Mouse (Mus musculus) spleen, postnatal 4 days (tissue): Measurements from ENCODE around the gene Ddx18.

Experiments
- DNase-seq, 2 experiments: peaks; one replicate each; pipeline ENCODE4 v3.0.0; 2022; ENCODE audit warnings: low spot score in 2 of 2

Gene Ddx18

GRCm38 (mm10) chr1:121567521-121568489 is at the start of gene Ddx18:
Gene Ddx18 (minus strand): TSS chr1:121567989.
- DNase-seq = peak; percentile 93 to 99

DNA sequence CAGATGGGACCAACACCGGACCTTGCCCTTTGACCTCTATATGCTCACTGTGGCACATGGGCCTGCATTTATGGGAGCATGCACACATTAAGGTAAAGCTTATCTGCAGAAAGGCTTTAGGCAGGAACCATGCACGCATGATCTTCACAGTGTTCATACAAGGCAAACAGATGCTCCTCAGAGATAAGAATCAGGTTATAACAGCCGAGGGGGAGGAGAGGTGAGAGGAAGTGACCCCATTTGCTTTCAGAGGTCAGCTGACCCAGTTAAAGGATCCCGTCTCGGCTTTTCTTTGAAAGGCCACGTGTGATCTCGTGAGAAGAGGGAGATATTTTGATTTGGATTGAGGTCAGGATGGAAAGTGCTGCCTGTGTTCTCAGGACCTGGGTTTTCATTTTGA is 40.2 kb upstream of the Ddx18 start:
- no peak for DNase-seq

GRCm38 (mm10) chr1:121605118-121605517 is 37.3 kb upstream of the Ddx18 start:
- DNase-seq = peak in 1 of 2 experiments; percentile 1

DNA sequence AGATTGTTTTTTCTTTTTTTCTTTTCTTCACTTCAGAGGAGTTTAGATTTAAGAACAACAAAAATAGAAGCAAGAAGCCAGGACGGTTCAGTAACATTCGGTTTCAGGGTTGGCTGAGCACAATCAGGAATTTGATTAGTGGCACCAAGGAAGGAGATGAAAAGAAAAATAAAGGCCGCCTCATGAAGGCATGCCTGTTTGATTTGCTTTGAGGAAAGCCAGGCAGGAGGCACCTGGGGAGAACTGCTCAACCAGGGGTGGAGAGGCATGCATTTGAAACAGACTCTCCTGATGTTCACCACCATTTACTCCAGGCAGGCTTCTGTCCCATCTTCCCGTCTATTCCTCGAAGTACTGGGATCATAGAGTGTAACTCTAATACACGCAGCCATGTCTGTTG is 34.1 kb upstream of the Ddx18 start:
- DNase-seq = no peak

GRCm38 (mm10) chr1:121601084-121601483 is 33.3 kb upstream of the Ddx18 start:
- no peak for DNase-seq

- DNase-seq = no peak
Measured at GRCm38 (mm10) chr1:121598421-121598820, 30.6 kb upstream of the Ddx18 start.

DNA sequence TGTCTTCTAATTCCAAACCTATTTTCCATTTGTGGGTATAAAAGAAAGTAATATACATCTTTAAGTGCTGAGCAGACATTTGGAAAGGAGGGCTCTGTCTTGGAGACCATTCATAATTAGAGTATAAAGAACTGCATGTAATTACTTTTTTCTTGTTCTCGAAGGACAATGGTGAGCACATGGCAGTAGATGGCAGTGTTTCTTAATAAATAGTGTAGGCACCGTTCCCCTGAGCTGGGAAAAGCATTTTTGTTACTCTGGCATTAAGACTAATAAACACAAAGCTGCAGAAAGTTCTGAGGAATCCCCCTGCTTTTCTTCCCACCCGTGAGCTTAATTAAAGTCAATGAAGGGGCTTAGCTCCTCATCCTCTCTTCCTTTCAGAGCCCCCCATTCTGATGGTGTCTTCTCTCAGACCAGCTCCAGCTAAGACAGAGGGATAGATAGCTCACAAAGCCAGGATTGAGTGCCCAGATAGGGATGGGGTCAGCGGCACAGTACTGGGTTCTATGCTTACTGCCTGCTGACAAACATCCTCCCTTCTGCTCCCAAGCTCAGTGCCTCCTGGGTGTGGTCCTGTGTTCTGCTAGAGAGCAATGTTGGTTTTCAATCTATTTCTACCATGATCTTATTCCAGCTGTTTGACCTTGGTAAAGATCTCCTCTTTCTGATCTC is 29.3 kb upstream of the Ddx18 start:
- no peak for DNase-seq

- DNase-seq = no peak
Measured at GRCm38 (mm10) chr1:121584838-121585237, 17.0 kb upstream of the Ddx18 start.

DNA sequence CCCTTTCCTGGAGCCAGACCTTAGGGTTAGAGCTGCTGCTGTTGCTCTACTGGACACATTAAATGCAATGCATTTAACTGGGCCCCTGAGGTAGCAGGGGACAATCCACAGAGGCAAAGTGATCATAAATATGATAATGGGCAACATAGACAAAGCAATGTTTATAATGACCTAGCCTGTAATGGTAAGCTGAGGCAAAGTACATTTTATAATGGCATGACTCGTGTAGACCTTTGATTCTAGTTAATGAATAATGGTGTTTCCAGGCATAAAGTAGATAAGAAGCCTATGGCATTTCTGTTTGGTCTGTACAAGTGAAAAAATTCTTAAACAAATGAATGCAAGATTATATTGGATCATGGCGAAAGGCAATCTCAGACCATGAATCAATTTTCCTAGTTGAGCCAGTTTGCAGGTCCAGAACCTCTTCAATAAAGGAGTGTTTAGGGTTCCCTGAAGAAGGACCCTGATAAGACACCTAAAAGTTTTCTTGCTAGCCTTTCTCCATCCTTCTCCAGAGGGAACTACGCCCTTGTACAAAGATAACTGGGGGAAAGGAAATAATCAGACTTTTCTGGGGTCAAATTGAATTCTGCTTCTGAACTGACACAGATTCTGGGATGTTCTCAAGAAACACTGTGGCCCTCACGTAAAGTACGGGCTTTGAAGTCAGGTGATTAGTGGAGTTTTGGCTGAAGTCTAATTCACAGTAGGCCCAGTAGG is 13.5 kb upstream of the Ddx18 start:
- peak in 1 of 2 experiments; percentile 4 for DNase-seq

GRCm38 (mm10) chr1:121577491-121577890 is 9.7 kb upstream of the Ddx18 start:
- DNase-seq = no peak

DNA sequence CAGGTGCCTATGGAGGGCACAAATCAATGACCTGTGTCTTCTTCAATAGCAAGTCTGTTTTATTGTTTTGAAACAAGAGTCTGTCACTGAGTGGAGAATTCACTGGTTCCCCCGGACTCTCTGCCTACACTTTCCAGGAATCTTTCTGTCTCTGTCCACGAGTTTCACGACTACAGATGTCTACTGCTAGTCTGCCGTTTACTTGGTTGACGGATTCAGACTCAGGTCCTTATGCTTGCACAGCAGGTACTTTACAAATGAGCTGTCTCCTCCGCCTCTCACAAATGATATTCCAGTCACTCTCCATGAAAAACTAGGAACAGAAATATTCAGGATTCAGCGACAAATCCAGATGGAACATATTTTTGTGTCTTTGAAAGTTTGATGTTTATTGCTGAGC is 2.7 kb upstream of the Ddx18 start:
- DNase-seq = no peak

- no peak for DNase-seq
Measured at GRCm38 (mm10) chr1:121557861-121558260, 9.9 kb downstream of the Ddx18 start.

DNA sequence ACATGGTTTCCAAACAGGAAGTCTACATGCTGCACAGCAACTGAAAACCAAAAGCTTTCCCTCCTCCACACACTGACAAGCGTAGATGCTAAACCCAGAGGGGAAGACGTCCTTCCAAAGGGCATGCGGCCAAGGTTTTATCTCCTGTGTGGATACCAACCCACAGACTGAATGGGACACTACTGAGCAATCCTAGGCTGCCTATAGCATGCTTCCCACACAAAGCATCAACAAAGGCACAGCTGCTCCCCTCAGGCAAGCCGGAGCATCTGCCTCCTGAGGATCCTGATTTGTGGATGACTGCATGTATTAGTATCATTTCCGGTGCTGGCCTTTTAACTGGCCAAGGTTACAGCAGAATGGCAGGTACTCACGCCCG is 16.3 kb downstream of the Ddx18 start:
- DNase-seq = no peak

DNA sequence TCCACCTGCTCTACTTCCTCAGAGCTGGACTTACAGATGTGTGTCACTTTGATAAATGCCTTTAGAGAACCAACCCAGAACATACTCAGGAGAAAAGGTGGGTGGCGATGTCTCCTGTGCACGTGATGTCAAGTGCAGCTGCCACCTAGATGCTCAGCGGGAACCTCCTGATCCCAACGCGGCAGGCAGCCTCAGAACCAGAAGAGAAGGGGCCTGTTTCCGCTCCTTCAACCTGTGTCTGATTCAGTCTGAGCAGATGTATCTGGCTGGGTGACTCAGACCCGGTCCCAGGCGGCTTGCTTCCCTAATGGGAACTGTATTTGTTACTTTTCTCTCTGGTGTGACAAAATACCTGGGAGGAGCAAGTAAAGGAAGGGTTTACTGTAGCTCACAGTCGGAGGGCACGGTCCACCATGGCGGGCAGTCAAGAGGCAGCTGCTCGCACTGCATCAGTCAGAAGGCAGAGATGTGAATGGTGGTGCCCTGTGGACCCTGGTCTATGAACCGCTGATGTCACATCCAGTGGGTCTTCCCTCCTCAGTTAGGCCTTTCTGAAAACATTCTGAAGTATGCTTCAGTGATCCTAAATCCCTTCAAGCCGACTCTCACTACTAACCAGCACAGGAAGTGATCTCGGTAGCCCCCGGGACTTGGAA is 16.9 kb downstream of the Ddx18 start:
- no peak for DNase-seq

DNA sequence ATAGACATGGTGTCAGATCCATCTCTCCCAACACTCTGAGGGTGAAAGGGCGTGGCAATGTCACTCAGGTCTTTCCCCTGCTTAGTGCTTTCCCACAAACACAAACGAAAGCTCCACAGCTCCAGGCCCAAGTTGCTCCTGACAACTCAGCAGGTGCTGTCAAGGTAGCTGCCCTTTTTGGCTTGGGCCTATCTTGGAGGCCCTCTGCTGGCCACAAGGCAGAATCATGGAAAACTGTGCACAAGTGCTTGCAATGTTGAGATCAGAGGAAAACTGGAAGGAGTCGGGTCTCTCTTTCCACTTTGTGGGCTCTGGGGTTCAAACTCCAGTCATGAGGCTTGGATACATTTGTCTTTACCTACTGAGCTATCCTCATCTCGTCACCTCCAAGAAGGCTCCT is 18.3 kb downstream of the Ddx18 start:
- no peak for DNase-seq

GRCm38 (mm10) chr1:121548667-121549066 is 19.1 kb downstream of the Ddx18 start:
- no peak for DNase-seq

GRCm38 (mm10) chr1:121546844-121547243 is 20.9 kb downstream of the Ddx18 start:
- DNase-seq = no peak

DNA sequence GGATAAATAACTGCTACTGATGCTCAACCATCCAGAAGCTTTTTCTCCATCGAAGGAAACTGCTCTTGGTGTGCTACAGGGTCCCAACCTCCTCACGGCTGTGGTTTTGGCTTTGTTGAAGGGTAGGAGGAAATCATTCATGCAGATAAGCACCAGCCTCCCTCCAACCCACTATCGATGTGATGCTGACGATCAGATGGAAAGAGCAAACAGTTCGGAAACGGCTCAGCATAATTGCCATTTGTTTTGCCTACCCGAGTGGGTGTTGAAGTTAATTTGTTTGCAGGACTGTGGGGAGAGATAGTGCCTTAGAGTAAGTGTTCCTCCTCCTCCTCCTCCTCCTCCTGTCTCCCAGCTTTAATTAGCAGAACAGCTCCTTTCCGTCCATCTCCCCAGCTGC is 27.4 kb downstream of the Ddx18 start:
- DNase-seq = no peak

DNA sequence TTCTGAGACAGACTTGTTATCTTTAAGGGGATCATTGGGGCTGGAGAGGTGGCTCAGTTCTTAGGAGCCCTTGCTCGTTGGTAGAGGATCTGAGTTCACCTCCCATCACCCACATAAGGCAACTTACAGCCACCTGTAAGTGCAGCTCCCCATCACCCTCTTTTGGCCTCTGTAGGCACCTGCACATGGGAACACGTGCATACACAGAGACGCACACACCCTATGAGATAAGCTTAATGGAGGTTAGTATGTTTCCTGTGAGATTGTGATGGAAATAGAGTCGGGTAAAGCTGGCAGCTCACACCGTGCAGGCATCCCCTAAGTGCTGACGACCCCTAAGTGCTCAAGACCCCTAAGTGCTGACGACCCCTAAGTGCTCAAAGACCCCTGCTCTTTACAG is 36.4 kb downstream of the Ddx18 start:
- no peak for DNase-seq

GRCm38 (mm10) chr1:121529286-121529685 is 38.5 kb downstream of the Ddx18 start:
- no peak for DNase-seq

DNA sequence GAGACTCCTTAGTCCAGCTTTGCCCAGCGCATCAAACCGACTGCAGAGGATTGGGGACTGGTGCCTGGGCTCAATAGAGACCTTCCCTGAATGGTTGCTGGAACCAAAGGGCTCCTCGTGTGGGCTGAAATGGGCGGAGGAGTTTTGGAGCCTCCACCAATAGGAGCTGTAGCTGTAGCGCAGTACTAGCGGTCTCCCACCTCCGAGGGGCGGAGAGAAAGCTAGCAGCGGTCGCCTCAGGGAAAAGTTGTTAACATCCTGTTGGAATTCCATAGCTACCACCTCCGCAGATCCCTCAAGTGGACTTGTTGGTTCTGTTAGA is 39.4 kb downstream of the Ddx18 start, which contains the start of gene Htr5b:
Gene Htr5b (minus strand): TSS at position 67 of the 322 bp plus-strand sequence.
- DNase-seq = no peak
